Mouse (Mus musculus) lung, postnatal 14 days (tissue): ENCODE measurements around the gene Ankrd17.
A peak's percentile ranks its signal among the peaks of the same experiment; 100 is the strongest.

Experiments
- DNase-seq: peaks from one replicate; pipeline ENCODE4 v3.0.0; 2021

The Ankrd17 gene

DNA sequence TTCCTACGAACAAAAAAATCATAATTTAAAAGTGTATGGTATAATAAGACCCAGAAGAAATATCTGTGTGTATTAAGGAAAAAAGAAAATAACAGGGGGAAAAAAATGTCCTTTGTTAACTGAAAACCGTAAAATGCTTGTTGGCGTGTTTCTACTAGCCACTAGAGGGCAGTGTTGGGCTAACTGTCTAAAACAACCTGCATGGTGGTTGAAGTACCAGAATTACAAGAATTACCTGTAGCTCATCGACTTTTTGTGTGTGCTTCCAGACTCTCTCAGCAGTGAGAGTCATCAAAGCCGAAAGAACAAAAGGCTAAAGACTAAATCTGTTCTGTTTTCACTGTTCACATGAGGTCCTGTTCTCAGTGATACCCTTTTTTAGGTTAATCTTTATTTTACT, 163.2 kb downstream of the Ankrd17 start:
- peak; percentile 61 for DNase-seq

DNA sequence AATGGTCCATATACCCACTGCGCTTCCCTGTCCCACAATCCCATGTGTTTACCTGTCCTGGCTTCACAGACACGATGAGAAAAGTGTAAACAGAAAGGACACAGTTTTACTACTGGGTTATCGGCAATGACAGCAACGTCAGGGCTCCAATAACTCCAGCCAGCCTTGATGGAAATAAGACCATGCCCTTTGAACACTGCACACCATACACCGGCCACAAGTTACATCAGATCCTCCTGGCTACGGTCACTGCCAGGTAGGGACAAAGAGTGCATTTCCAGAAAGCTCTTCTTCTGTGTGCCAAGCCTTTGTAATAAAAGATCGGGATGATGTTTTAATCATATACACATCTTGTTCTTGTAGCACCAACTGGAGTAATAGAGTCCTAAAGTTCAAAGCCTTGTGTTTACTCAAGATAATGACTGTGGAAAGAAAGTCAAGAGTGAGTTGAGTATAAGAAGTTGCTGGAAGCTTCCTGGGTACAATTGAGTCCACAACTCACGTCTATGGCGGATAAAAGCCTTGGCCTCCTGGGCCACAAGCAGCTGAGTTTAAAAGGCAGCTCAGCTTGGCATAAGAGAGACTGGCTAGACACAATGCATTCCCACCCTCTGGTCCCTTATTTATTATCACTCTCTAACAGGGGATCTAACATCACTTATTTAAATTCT, 163.8 kb downstream of the Ankrd17 start:
- DNase-seq, result no peak

DNA sequence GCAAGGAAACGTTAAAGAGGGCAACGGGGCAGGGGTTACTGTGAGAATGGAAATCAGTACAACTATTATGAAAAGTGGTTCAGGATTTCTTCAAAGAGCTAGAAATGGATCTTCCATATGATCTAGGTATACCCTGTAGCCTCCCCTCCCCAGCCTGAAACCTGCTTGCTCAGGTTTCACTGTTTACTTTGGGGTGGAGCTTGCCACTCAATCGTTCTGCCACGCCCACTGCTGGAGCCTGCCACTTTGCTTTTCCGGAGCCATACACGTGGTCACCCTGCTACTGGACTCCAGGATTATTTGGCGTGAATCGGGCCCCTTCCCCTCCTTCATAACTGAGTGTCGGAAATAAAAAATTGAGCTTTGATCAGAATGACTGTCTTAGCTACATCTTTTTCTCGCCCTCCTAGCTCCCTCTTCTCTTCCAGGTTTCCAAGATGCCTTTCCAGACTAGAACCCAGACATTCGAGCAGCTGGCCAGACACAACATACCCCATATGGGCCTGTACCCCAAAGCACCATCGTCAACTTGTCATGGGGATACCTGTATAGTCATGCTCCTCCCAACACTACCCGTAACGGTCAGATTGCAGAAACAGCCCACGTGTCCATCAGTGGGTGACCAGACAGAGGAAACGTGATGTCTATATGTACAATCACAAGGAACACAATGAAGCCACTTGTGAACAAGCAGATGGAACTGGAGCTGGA, 166.3 kb downstream of the Ankrd17 start:
- DNase-seq, result peak; percentile 4

DNA sequence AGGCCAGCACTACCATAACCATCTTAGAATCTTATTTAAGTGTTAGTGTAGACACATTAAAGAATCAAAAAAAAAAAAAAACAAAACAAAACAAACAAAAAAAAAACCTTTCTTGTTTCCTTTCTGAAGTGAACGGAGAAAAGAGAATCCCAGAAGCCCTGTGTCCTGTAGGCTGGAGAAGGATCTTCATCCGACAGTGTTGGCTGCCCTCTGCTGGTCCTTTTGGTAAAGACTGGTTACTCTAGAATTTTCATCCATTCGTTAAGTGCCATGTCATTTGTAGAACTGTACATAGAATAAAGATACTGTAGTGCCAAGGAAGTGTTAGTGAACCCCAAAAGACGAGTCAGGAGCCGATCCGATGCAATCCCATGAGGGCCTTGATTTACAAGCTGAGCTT, 171.5 kb downstream of the Ankrd17 start:
- peak; percentile 73 for DNase-seq

DNA sequence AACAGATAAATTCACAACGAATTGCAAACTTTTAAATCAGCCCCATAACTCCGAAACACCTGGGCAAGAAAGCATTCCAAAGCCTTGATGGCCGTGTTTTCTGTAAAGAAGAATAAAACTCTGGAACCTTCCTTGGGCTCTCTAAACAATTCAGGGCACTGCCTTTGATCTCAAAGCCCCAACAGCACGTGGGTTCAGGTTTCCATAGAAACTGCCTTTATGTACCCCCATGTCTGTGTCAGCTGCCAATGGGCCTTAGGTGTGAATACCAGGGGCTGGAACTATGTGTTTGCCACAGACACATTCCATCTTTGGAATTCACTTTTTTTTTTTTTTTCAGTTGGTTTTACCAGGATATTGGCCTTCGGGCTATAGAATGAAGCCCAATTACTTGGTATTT, 183.6 kb downstream of the Ankrd17 start:
- DNase-seq, result no peak

DNA sequence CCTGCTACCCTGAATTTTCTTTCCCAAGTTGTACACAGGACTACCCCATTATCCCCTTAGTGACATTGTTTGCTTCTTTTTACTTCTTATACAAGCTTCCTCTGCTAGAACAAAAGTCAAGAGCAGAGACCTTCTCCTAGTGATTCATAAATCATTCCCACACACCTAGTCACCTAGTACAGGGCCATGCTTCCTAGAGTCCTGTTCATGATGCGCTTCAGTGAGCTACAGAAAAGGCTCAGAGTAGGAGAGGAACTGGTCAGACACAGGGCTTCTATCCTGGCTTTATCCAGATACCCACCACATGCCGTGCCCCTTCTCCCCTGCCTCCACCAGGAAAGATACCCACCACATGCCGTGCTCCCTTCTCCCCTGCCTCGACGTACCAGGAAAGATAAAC, 187.3 kb downstream of the Ankrd17 start:
- no peak for DNase-seq

DNA sequence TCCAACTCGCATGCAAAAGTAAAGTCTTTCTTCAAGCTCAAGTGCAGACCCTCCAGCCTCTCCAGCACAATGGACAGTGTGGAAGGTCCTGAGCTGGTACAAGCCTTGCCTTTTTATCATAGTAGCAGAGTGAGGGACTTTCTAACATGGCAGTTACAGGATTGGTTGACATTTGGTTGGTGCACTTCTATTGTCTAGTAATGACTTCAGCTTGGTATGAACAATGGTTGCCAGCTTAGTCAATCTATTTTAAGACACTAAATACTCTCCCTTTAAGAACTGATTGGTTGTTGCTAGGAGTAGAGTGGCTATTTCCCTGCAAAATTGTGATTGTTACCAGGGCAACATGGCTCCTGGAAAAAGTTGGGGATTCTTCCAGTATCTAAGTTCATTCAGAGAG, 188.3 kb downstream of the Ankrd17 start:
- no peak for DNase-seq
